Mouse (Mus musculus) hematopoietic multipotent progenitor cell, adult 10-12 weeks (in vitro differentiated cells): Measurements from ENCODE around the gene Ifnk. TPM values are rescaled to one million over a fixed set of nuclear protein-coding genes. Genes with fewer than 3 reads are reported as not detected.

Source experiments
- polyA plus RNA-seq: library from polyadenylated mRNA; stranded (reverse); fragments of >175 nt; gene quantifications from 2 replicates; pipeline ENCODE4 v1.2.3, GENCODE M21; 2012; ENCODE audit warnings: low replicate concordance

Gene Ifnk
- polyA plus RNA-seq, result not detected in 2 replicates

GRCm38 (mm10) chr4:35151756-35152155 lies at the start of gene Ifnk:
TSS of gene Ifnk (plus strand) at chr4:35152056.

GRCm38 (mm10) chr4:35156751-35157611 lies 5.1 kb downstream of the Ifnk start, which contains the start of gene Mob3b:
TSS of gene Mob3b (minus strand) at chr4:35157484.

Other genes with a start within 250 kb of the Ifnk start
- 3.1 and 4.2 TPM in 2 replicates for gene Mob3b, start 5.4 kb downstream of the Ifnk start, polyA plus RNA-seq
- 0.25 and 0.53 TPM in 2 replicates for gene C9orf72, start 74.1 kb downstream of the Ifnk start, polyA plus RNA-seq